Mouse (Mus musculus) C2C12 (cell line): ENCODE data around the gene Pcbp4.

ENCODE experiments used
- CEBPB ChIP-seq: IDR thresholded peaks from one replicate; pipeline ENCODE4 v1.6.1; 2011; ENCODE audit warnings: low read depth, mild to moderate bottlenecking, control low read depth, moderate library complexity
- CTCF ChIP-seq: IDR thresholded peaks from one replicate; pipeline ENCODE4 v1.5.1; 2011; ENCODE audit not compliant: control insufficient read depth, insufficient read depth, insufficient read length
- FOSL1 ChIP-seq: IDR thresholded peaks from one replicate; pipeline ENCODE4 v1.8.0; 2011; ENCODE audit warnings: mild to moderate bottlenecking, low read length; ENCODE audit not compliant: poor library complexity, insufficient read depth, severe bottlenecking
- MAX ChIP-seq: IDR thresholded peaks from one replicate; pipeline ENCODE4 v1.6.1; 2011; ENCODE audit warnings: mild to moderate bottlenecking, control low read depth
- MYOD1 ChIP-seq: IDR thresholded peaks from one replicate; pipeline ENCODE4 v1.6.1; 2011; ENCODE audit warnings: low read depth; ENCODE audit not compliant: control insufficient read depth, insufficient read length
- MYOG ChIP-seq: IDR thresholded peaks from one replicate; pipeline ENCODE4 v1.6.1; 2011; ENCODE audit not compliant: control insufficient read depth, insufficient read length; ENCODE audit errors: extremely low read depth
- USF1 ChIP-seq: IDR thresholded peaks from one replicate; pipeline ENCODE4 v1.6.1; 2011; ENCODE audit warnings: low read depth, mild to moderate bottlenecking, control low read depth, moderate library complexity

- TF ChIP-seq CTCF: no peak
- no peak for TF ChIP-seq USF1
- TF ChIP-seq MAX: no peak
- no peak for TF ChIP-seq MYOG
- no peak for TF ChIP-seq MYOD1
- TF ChIP-seq CEBPB: no peak
- no peak for TF ChIP-seq FOSL1
Measured at GRCm38 (mm10) chr9:106461641-106462429, 8.7 kb downstream of the Pcbp4 start.
